Mouse (Mus musculus) bone marrow macrophage, adult 2 months (primary cell): ENCODE results near the gene Taf4.

Experiments used
- CTCF ChIP-seq: IDR thresholded peaks from 2 replicates; pipeline ENCODE4 v1.5.1; 2012; ENCODE audit warnings: low read depth, mild to moderate bottlenecking, low read length, moderate library complexity
- POLR2A ChIP-seq: IDR thresholded peaks from 2 replicates; pipeline ENCODE4 v1.6.1; 2012; ENCODE audit warnings: mild to moderate bottlenecking, low read depth, low read length, borderline replicate concordance

DNA sequence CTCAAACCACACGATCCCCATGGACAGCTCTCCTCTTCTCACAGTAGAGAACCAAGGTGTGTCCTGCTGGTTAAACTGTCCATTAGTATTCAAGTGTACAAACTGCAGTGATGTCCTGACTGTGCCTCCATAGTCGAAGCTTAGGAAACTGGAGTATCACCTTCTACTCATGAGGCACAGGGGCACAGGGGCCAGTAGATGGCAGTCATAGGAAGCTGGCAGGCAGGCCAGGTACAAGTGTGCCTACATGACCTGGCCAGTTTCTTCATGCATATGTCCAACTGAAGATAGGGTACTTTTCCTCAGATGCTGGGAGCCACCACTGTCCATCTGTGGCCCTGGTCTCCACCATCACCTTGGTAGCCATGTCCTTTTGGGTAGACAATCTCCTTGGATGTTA lies 62.2 kb downstream of the Taf4 start:
- TF ChIP-seq POLR2A (no peak), CTCF (no peak)
